In genomic region chr13:69433461-69434323, GRCm38 (mm10) we compare ENCODE assay signal across 19 mouse cellular contexts.
DNase-seq lines count a peak whose midpoint lies in the region; ATAC-seq lines count a peak whose summit lies in the region.
"Had no signal": no experiment of that assay in that cellular context is flagged by ENCODE, and none has a peak within 500 bp of the region (broad histone marks: within the 10 kb centered on the region; RNA-seq: fewer than 3 reads in every experiment).

No protein-coding gene starts in this region.

- peak overlapping the region; percentile 92 for H3K27ac ChIP-seq in lung, embryonic 16.5 days (ENCODE audit: low read length)
- H3K27ac ChIP-seq: embryonic facial prominence, embryonic 15.5 days; heart, embryonic 15.5 days; hindbrain, postnatal 0 days; limb, embryonic 13.5 days; macrophage; neural tube, embryonic 12.5 days had no signal

- peak; percentile 8 for DNase-seq in Muller cell, postnatal 12 days (ENCODE audit: inconsistent ontology term)
- peak; percentile 42 to 54 for DNase-seq in heart, postnatal 10 days
- peak; percentile 69 for DNase-seq in kidney, postnatal 14 days
- DNase-seq in urinary bladder, adult 2 months (ENCODE audit: low spot score), result no peak
- DNase-seq in ovary, postnatal 14 days (ENCODE audit: low spot score), result no peak
- no peak for DNase-seq in adrenal gland, adult 8-10 months
- DNase-seq: cerebellum, adult 11 months; retina, postnatal 1 day; thymus, postnatal 36 days had no signal

- H3K4me2 ChIP-seq in lung, embryonic 16.5 days (ENCODE audit: low read depth, low read length), result no peak overlapping the region
- H3K4me2 ChIP-seq: embryonic facial prominence, embryonic 15.5 days; heart, embryonic 15.5 days; limb, embryonic 13.5 days; neural tube, embryonic 12.5 days had no signal

- ATAC-seq in lung, embryonic 16.5 days (ENCODE audit: low read depth), result peak; percentile 94
- ATAC-seq in megakaryocyte-erythroid progenitor cell, adult 5-6 weeks (replicated peaks; ENCODE audit: low FRiP score, low TSS enrichment, poor library complexity, severe bottlenecking), result no peak
- ATAC-seq: forebrain, embryonic 14.5 days; hindbrain, postnatal 0 days; midbrain, embryonic 16.5 days had no signal

- intact Hi-C loops in heart, postnatal 10 days (cut with DNase I), result no loop called here

- no peaks in the 10 kb centered on the region for H3K27me3 ChIP-seq in lung, embryonic 16.5 days (ENCODE audit: control insufficient read depth, insufficient read depth, low read depth, low read length)
- H3K27me3 ChIP-seq: embryonic facial prominence, embryonic 15.5 days; heart, embryonic 15.5 days; limb, embryonic 13.5 days; neural tube, embryonic 12.5 days had no signal

- 52% methylated on average over 8 of the region's 8 CpGs for WGBS in lung, embryonic 16.5 days

- H3K4me3 ChIP-seq in lung, embryonic 16.5 days (ENCODE audit: low read length), result no peak overlapping the region
- H3K4me3 ChIP-seq: embryonic facial prominence, embryonic 15.5 days; heart, embryonic 15.5 days; limb, embryonic 13.5 days; neural tube, embryonic 12.5 days had no signal

- no peak overlapping the region for H3K9ac ChIP-seq in lung, embryonic 16.5 days (ENCODE audit: low read length)
- H3K9ac ChIP-seq: embryonic facial prominence, embryonic 15.5 days; heart, embryonic 15.5 days; limb, embryonic 13.5 days; neural tube, embryonic 12.5 days had no signal

- no peaks in the 10 kb centered on the region for H3K36me3 ChIP-seq in lung, embryonic 16.5 days (ENCODE audit: control insufficient read depth, insufficient read depth, low read length)
- H3K36me3 ChIP-seq: embryonic facial prominence, embryonic 15.5 days; heart, embryonic 15.5 days; limb, embryonic 13.5 days; neural tube, embryonic 12.5 days had no signal

- H3K9me3 ChIP-seq in lung, embryonic 16.5 days (ENCODE audit: control insufficient read depth, low read length), result no peaks in the 10 kb centered on the region
- H3K9me3 ChIP-seq: embryonic facial prominence, embryonic 15.5 days; heart, embryonic 15.5 days; limb, embryonic 13.5 days; neural tube, embryonic 12.5 days had no signal

- peaks cover 9% of the 10 kb centered on the region for H3K4me1 ChIP-seq in lung, embryonic 16.5 days (replicated peaks; ENCODE audit: control insufficient read depth, insufficient read depth, low read length)
- H3K4me1 ChIP-seq: embryonic facial prominence, embryonic 15.5 days; heart, embryonic 15.5 days had no signal

Comparison
In these comparisons a context has a peak if more than half of its experiments do, and no peak if none do; other contexts are left out.
1. DNase-seq: peak in Muller cell, postnatal 12 days (single experiment), heart, postnatal 10 days (2 of 2) and kidney, postnatal 14 days (single experiment); none in urinary bladder, adult 2 months (single experiment), ovary, postnatal 14 days (single experiment) and adrenal gland, adult 8-10 months (single experiment).